Mouse (Mus musculus): Measurements from ENCODE around the gene March6. TPM values are rescaled to one million over a fixed set of nuclear protein-coding genes. Genes with fewer than 3 reads are reported as not detected.

Gene March6
- total RNA-seq (2023) = 10 to 100 TPM; 60.4 to 62.8 TPM

DNA sequence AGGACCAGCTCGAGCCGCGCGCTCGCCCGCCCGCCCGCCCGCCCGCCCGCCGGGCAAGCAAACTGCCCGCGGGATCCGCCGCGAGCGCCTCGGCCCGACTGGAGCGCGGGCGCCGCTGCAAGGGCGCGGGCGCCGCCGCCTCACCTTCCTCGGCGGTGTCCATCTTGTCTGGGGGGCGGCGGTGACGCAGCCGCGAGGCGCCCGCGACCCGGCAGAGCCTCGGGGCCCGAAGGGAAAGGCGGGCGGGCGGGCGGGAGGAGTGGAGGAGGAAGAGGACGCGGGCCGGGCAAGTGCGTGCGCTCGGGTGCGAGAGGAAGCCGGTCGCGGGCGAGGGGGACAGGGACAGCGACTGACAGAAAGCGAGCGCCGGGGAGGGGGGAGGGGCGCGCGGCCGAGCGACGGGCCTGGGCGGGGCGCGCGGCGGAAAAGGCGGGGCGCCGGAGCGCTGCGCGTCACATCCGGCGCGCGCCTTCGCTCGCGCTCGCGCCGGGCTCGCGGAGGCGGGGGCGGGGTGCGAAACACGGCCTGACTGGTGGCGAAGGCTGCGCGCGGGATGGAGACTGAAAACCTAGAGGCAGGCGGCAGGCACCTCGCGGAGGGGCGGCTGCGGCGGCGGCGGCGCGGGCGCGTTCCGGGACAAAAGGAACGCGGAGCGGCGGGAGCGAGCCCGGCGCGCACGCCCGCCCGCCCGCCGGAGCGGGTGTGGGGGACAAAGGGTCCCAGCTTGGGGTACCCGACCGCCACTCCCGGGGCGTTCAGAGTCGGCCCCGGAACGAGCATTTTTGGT, at the start of gene March6:
March6 (minus strand) TSS at position 395 of the 787 bp plus-strand sequence.

DNA sequence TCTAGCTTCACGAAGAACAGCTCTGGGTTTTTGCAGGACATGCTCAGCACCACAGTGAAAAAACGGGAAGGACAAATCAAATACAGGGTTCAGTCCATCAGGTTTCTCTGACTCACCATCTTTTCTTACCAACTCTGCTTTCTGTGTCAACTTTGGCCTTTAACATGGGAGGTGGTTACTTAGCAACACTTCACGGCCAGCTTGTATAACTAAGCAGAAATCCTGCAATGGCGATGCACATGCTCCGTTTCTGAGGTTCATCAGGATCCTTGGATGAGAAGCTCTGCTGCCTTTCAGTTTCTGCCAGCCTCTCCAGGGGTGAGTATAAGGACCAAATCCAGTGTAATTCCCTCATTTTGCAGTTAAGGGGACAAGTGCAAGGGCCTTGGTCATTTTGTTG, 34.3 kb upstream of the March6 start, which contains the start of gene Cmbl:
Cmbl (plus strand) TSS at position 206 of the 400 bp plus-strand sequence.

DNA sequence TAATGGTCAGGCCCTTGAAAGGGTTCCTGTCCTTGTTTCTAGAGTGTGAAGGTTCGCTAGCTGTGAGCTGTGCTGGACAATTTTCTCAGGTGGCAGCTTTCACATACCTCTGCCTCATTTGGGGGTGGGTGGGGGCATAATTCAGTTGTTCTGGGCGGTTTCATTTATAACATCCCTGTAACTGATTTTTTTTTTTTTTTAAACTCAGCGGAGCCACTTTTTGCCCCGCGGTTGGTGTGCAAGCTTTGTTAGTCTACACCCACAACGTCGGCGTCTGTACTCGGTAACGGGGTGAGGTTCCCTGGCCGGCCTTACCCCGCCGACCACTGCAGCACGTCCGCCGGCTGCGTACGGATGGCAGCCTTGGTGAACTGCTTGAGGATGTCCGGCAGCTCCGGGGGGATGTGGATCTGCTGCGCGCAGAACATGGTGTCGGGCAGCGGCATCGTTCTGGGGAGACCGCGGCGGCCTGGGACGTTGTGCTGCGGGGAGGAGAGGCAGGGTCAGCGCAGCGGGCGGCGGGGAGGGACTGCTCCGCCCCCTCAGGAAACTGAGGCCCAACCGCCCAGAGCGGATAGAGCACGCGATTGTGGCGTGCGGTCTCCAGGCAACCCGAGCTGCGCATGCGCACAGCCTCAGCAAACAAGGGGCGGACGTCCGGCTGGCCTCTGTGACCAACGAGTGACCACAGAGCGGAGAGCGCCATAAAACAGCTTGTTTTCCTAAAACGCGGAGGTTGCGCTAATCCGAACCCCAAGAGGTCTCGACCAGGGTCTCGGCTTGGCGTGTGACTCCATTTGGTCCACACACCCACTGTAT, 77.5 kb downstream of the March6 start, which contains the start of gene Ropn1l:
Ropn1l (minus strand) TSS at position 640 of the 819 bp plus-strand sequence.

Other genes starting within 250 kb of the March6 start
- not detected for gene Ankrd33b, start 163.3 kb downstream of the March6 start, total RNA-seq (2023)
- 1 to 10 TPM; 2.0 to 2.5 TPM for gene Ropn1l, start 77.3 kb downstream of the March6 start, total RNA-seq (2023)
- gene Cmbl, start 34.3 kb upstream of the March6 start, total RNA-seq (2023) = not detected
- 100 to 1,000 TPM; 278 to 300 TPM for gene Cct5, start 70.8 kb upstream of the March6 start, total RNA-seq (2023)
- 10 to 100 TPM; 15.4 to 20.9 TPM for gene Fam173b, start 70.8 kb upstream of the March6 start, total RNA-seq (2023)